Mouse (Mus musculus): ENCODE measurements around the gene Trpm8. TPM values are rescaled to one million over a fixed set of nuclear protein-coding genes. Genes with fewer than 3 reads are reported as not detected.

The Trpm8 gene
- polyA plus RNA-seq, 1 experiment from 2014 or later: not detected

- DNase-seq (ENCODE audit: low spot score) (no peak), ATAC-seq (ENCODE audit: insufficient number of reproducible peaks, low FRiP score, low TSS enrichment, low read depth) (no peak)
- no peak overlapping the region for H3K9ac ChIP-seq (ENCODE audit: low read length)
- no peak overlapping the region for H3K27ac ChIP-seq (replicated peaks; ENCODE audit: low read depth, low read length)
- no peaks in the 10 kb centered on the region for H3K27me3 ChIP-seq (ENCODE audit: control insufficient read depth, insufficient read depth, low read length)
- no peaks in the 10 kb centered on the region for H3K4me1 ChIP-seq (ENCODE audit: control insufficient read depth, insufficient read depth, low read length)
- no peaks in the 10 kb centered on the region for H3K9me3 ChIP-seq (ENCODE audit: control insufficient read depth, low read length)
- H3K4me2 ChIP-seq (ENCODE audit: low read depth, severe bottlenecking): no peak overlapping the region
- WGBS: 91% methylated on average over 3 of the region's 3 CpGs
- H3K4me3 ChIP-seq (ENCODE audit: low read depth, low read length): no peak overlapping the region
- H3K36me3 ChIP-seq (ENCODE audit: control insufficient read depth, insufficient read depth, low read length): no peaks in the 10 kb centered on the region
Measured at GRCm38 (mm10) chr1:88342615-88343014, 65.2 kb downstream of the Trpm8 start.

GRCm38 (mm10) chr1:88345580-88345979 lies 68.1 kb downstream of the Trpm8 start:
- ATAC-seq (ENCODE audit: insufficient number of reproducible peaks, low FRiP score, low TSS enrichment, low read depth) (no peak), DNase-seq (ENCODE audit: low spot score) (no peak)
- Histone ChIP-seq H3K4me2 (ENCODE audit: low read depth, severe bottlenecking) (no peak overlapping the region), H3K4me3 (ENCODE audit: low read depth, low read length) (no peak overlapping the region), H3K9me3 (ENCODE audit: control insufficient read depth, low read length) (no peaks in the 10 kb centered on the region), H3K27me3 (ENCODE audit: control insufficient read depth, insufficient read depth, low read length) (no peaks in the 10 kb centered on the region), H3K27ac (replicated peaks; ENCODE audit: low read depth, low read length) (no peak overlapping the region), H3K36me3 (ENCODE audit: control insufficient read depth, insufficient read depth, low read length) (no peaks in the 10 kb centered on the region), H3K9ac (ENCODE audit: low read length) (no peak overlapping the region), H3K4me1 (ENCODE audit: control insufficient read depth, insufficient read depth, low read length) (no peaks in the 10 kb centered on the region)
- WGBS: 70% methylated on average over 3 of the region's 3 CpGs

- no peaks in the 10 kb centered on the region for H3K27me3 ChIP-seq (ENCODE audit: control insufficient read depth, insufficient read depth, low read length)
- no peaks in the 10 kb centered on the region for H3K36me3 ChIP-seq (ENCODE audit: control insufficient read depth, insufficient read depth, low read length)
- H3K4me1 ChIP-seq (ENCODE audit: control insufficient read depth, insufficient read depth, low read length): no peaks in the 10 kb centered on the region
- no peak overlapping the region for H3K4me2 ChIP-seq (ENCODE audit: low read depth, severe bottlenecking)
- H3K9ac ChIP-seq (ENCODE audit: low read length): no peak overlapping the region
- no peak overlapping the region for H3K4me3 ChIP-seq (ENCODE audit: low read depth, low read length)
- no peak for ATAC-seq (ENCODE audit: insufficient number of reproducible peaks, low FRiP score, low TSS enrichment, low read depth)
- no peak overlapping the region for H3K27ac ChIP-seq (replicated peaks; ENCODE audit: low read depth, low read length)
- no peaks in the 10 kb centered on the region for H3K9me3 ChIP-seq (ENCODE audit: control insufficient read depth, low read length)
- no peak for DNase-seq (ENCODE audit: low spot score)
- 92% methylated on average over 5 of the region's 5 CpGs for WGBS
Measured at GRCm38 (mm10) chr1:88348496-88349005, 71.1 kb downstream of the Trpm8 start.

- Histone ChIP-seq H3K4me3 (ENCODE audit: low read depth, low read length) (no peak overlapping the region), H3K36me3 (ENCODE audit: control insufficient read depth, insufficient read depth, low read length) (no peaks in the 10 kb centered on the region), H3K4me2 (ENCODE audit: low read depth, severe bottlenecking) (no peak overlapping the region), H3K9ac (ENCODE audit: low read length) (no peak overlapping the region), H3K27ac (replicated peaks; ENCODE audit: low read depth, low read length) (no peak overlapping the region), H3K4me1 (ENCODE audit: control insufficient read depth, insufficient read depth, low read length) (no peaks in the 10 kb centered on the region), H3K9me3 (ENCODE audit: control insufficient read depth, low read length) (no peaks in the 10 kb centered on the region), H3K27me3 (ENCODE audit: control insufficient read depth, insufficient read depth, low read length) (no peaks in the 10 kb centered on the region)
- DNase-seq (ENCODE audit: low spot score) (no peak), ATAC-seq (ENCODE audit: insufficient number of reproducible peaks, low FRiP score, low TSS enrichment, low read depth) (no peak)
- 93% methylated on average over 9 of the region's 9 CpGs for whole genome bisulfite sequencing
Measured at GRCm38 (mm10) chr1:88350761-88351160, 73.3 kb downstream of the Trpm8 start.

GRCm38 (mm10) chr1:88355025-88355424 lies 77.6 kb downstream of the Trpm8 start:
- Histone ChIP-seq H3K9me3 (ENCODE audit: control insufficient read depth, low read length) (no peaks in the 10 kb centered on the region), H3K36me3 (ENCODE audit: control insufficient read depth, insufficient read depth, low read length) (no peaks in the 10 kb centered on the region), H3K4me3 (ENCODE audit: low read depth, low read length) (no peak overlapping the region), H3K4me2 (ENCODE audit: low read depth, severe bottlenecking) (no peak overlapping the region), H3K27ac (replicated peaks; ENCODE audit: low read depth, low read length) (no peak overlapping the region), H3K27me3 (ENCODE audit: control insufficient read depth, insufficient read depth, low read length) (no peaks in the 10 kb centered on the region), H3K4me1 (ENCODE audit: control insufficient read depth, insufficient read depth, low read length) (no peaks in the 10 kb centered on the region), H3K9ac (ENCODE audit: low read length) (no peak overlapping the region)
- ATAC-seq (ENCODE audit: insufficient number of reproducible peaks, low FRiP score, low TSS enrichment, low read depth) (no peak), DNase-seq (ENCODE audit: low spot score) (no peak)
- 93% methylated on average over 12 of the region's 12 CpGs for whole genome bisulfite sequencing

GRCm38 (mm10) chr1:88355681-88356080 lies 78.2 kb downstream of the Trpm8 start:
- Histone ChIP-seq H3K4me2 (ENCODE audit: low read depth, severe bottlenecking) (no peak overlapping the region), H3K9ac (ENCODE audit: low read length) (no peak overlapping the region), H3K9me3 (ENCODE audit: control insufficient read depth, low read length) (no peaks in the 10 kb centered on the region), H3K4me1 (ENCODE audit: control insufficient read depth, insufficient read depth, low read length) (no peaks in the 10 kb centered on the region), H3K4me3 (ENCODE audit: low read depth, low read length) (no peak overlapping the region), H3K36me3 (ENCODE audit: control insufficient read depth, insufficient read depth, low read length) (no peaks in the 10 kb centered on the region), H3K27me3 (ENCODE audit: control insufficient read depth, insufficient read depth, low read length) (no peaks in the 10 kb centered on the region), H3K27ac (replicated peaks; ENCODE audit: low read depth, low read length) (no peak overlapping the region)
- 93% methylated on average over 3 of the region's 3 CpGs for WGBS
- ATAC-seq (ENCODE audit: insufficient number of reproducible peaks, low FRiP score, low TSS enrichment, low read depth) (no peak), DNase-seq (ENCODE audit: low spot score) (no peak)

- H3K27ac ChIP-seq (replicated peaks; ENCODE audit: low read depth, low read length): no peak overlapping the region
- no peak overlapping the region for H3K4me3 ChIP-seq (ENCODE audit: low read depth, low read length)
- H3K4me2 ChIP-seq (ENCODE audit: low read depth, severe bottlenecking): no peak overlapping the region
- WGBS: 87% methylated on average over 6 of the region's 6 CpGs
- no peak for DNase-seq (ENCODE audit: low spot score)
- no peak overlapping the region for H3K9ac ChIP-seq (ENCODE audit: low read length)
- H3K4me1 ChIP-seq (ENCODE audit: control insufficient read depth, insufficient read depth, low read length): no peaks in the 10 kb centered on the region
- H3K27me3 ChIP-seq (ENCODE audit: control insufficient read depth, insufficient read depth, low read length): no peaks in the 10 kb centered on the region
- H3K36me3 ChIP-seq (ENCODE audit: control insufficient read depth, insufficient read depth, low read length): no peaks in the 10 kb centered on the region
- ATAC-seq (ENCODE audit: insufficient number of reproducible peaks, low FRiP score, low TSS enrichment, low read depth): no peak
- H3K9me3 ChIP-seq (ENCODE audit: control insufficient read depth, low read length): no peaks in the 10 kb centered on the region
Measured at GRCm38 (mm10) chr1:88356616-88357015, 79.2 kb downstream of the Trpm8 start.

GRCm38 (mm10) chr1:88357458-88358090 lies 80.1 kb downstream of the Trpm8 start:
- Histone ChIP-seq H3K36me3 (ENCODE audit: control insufficient read depth, insufficient read depth, low read length) (no peaks in the 10 kb centered on the region), H3K4me1 (ENCODE audit: control insufficient read depth, insufficient read depth, low read length) (no peaks in the 10 kb centered on the region), H3K27me3 (ENCODE audit: control insufficient read depth, insufficient read depth, low read length) (no peaks in the 10 kb centered on the region), H3K27ac (replicated peaks; ENCODE audit: low read depth, low read length) (no peak overlapping the region), H3K4me3 (ENCODE audit: low read depth, low read length) (no peak overlapping the region), H3K9me3 (ENCODE audit: control insufficient read depth, low read length) (no peaks in the 10 kb centered on the region), H3K9ac (ENCODE audit: low read length) (no peak overlapping the region), H3K4me2 (ENCODE audit: low read depth, severe bottlenecking) (no peak overlapping the region)
- ATAC-seq (ENCODE audit: insufficient number of reproducible peaks, low FRiP score, low TSS enrichment, low read depth) (peak; percentile 72), DNase-seq (ENCODE audit: low spot score) (peak; percentile 83)
- WGBS: 40% methylated on average over 6 of the region's 6 CpGs

All from limb, embryonic 11.5 days (tissue).